Mouse (Mus musculus): ENCODE results near the gene Lrg1.
"Not testable (repeated sequence)": the region's sequence is repeated elsewhere in the genome, so short reads cannot be mapped to it uniquely, and the experiment has no call there.

Gene Lrg1

DNA sequence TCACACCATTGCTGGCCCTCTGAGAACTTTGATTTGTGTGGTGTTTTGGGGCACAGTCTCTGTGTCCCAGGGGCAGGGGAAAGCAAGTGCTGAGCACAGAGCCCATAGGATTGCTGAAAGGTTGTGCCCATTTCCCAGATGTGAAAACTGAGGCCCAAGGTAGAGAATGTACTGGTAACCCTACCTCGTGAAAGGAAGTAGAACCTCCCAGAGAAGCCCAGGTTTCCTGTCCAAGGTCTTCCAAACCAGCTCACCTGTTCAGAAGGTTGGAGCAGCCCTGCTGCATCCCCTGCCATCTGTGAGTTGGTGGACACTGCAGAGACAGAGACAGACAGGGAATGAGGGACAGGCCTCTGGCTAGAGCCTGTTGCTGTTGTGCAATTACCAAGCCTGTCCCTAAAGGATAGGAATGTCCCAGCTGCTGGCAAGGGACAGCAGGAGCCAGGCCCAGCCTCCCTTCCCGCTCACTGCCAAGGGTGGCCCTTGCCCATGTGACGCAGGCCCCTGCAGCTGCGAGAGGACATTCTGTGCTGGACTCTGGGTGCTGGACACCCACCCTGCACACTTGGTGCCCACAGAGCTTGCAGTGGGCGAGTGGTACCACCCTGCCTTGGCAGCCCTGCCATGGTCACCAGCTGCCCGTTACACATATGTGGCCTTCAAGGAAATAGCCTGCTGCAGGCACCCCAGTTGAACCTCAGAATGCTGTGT lies 13.3 kb downstream of the Lrg1 start:
- peak; percentile 55 to 66 for DNase-seq

DNA sequence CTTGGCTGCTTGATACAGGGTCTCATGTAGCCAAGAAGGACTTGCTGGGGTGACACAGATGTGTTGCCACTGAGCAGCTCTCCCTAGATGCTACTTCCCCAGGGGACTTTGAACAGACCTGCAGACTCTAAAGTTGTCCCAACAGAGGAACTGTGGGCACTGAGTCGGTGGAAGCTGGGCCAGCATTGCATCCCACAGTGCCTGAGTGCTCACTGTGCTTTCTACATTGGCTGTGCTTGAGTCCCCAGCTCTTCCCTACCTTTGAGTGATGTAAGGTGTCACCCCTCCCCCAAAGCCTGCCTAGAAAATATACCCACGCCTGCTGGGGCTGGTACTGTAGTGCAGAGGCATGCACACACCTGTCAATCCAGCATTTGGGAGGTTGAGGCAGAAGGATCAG lies 14.1 kb downstream of the Lrg1 start:
- DNase-seq, result no peak

DNA sequence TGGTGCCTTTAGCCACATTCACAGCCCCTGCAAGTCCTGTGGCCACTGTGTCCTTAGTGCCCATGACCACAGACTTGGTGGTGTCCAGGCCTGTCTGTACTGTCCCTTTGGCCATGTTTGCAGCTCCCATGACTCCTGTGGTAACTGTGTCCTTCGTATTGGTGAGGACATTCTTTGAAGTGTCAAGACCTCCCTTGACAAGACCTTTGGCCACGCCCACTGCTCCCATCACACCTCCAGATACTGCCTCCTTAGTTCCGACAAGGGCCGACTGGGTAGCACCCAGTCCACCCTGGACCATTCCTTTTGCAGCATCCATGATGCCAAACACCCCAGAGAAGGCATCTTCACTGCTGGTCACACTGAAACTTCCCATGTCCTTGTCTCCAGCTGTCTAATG lies 14.8 kb downstream of the Lrg1 start:
- no peak for DNase-seq

DNA sequence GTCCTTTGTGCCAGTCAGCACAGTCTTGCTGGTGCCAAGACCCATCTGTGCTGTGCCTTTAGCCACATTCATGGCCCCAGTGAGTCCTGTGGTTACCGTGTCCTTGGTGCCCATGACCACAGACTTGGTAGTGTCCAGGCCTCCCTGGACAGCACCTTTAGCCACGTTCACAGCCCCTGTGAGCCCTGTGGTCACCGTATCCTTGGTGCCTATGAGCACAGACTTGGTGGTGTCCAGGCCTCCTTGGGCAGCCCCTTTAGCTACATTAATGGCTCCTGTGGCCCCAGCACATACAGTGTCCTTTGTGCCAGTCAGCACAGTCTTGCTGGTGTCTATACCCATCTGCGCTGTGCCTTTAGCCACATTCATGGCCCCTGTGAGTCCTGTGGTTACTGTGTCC lies 15.4 kb downstream of the Lrg1 start:
- not testable (repeated sequence) for DNase-seq

DNA sequence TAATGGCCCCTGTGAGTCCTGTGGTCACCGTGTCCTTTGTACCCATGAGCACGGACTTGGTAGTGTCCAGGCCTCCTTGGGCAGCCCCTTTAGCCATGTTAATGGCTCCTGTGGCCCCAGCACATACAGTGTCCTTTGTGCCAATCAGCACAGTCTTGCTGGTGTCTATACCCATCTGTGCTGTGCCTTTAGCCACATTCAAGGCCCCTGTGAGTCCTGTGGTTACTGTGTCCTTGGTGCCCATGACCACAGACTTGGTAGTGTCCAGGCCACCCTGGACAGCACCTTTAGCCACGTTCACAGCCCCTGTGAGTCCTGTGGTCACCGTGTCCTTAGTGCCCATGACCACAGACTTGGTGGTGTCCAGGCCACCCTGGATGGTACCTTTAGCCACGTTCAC lies 17.0 kb downstream of the Lrg1 start:
- not testable (repeated sequence) for DNase-seq

DNA sequence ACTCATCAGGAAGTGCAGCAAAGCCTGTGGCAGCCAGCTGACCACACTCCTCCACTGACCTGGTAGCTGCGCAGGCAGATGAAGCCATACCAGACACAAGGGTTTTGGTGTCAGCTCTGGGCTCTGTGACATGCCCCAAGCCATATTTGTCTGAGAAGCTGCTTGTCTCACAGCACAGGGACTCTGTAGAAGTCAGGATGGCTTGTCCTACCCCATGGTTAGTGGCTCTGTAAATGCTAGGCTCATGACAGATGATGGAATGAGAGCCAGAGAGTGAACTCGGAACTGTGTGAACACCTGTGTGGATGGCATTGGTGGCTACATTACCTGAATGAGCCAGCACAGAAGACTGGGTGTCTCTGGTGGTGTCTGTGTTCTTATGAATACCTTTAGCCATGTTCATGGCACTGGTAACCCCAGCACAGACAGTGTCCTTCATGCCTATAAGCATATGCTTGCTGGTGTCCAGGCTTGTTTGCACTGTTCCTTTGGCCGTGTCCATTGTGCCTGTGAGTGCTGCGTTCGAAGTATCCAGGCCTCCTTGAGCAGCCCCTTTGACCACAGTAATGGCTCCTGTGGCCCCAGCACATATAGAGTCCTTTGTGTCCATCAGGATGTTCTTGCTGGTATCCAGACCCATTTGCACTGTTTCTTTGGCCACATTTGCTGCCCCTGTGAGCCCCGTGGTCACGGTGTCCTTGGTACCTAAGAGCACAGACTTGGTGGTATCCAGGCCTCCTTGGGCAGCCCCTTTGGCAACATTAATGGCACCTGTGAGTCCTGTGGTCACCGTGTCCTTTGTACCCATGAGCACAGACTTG lies 18.1 kb downstream of the Lrg1 start:
- DNase-seq, result no peak

DNA sequence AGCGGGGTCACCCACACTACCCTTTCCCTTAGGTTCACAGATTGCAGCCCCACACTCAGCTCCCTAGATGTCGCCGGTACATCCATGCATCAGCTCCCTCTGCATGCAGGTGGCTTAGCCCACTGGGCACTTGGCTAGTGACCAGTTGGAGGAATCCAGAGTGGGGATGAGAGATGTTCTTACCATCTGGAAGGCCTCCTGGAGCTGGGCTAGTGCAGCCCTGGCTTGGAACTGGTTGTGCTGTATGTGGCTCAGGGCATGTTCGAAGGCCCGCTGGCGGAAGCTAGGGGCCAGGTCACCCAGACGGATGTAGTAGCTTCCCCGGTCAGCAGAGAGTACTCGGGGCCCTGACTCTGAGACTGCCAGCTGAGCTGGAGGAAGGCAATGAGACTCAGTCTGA lies 18.9 kb downstream of the Lrg1 start:
- no peak for DNase-seq

DNA sequence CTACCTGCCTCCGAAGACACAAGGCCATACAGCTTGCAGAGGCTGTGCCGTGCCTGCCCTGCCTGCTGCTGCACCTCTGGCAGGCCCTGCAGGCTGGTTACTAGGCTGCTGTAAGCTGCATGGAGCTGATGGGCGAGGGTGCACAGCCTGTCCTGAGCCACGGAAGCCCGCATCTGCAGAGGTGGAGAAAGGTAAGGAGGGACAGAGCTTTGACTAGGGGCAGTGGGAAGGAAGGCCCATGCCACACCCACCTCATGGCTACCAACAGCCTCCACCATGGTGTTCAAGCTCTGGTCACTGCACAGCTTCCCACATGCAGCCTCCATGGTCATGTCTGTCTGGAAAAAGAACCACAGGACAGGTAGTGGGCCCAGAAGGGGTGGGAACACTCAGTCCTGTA lies 19.6 kb downstream of the Lrg1 start:
- DNase-seq, result no peak

DNA sequence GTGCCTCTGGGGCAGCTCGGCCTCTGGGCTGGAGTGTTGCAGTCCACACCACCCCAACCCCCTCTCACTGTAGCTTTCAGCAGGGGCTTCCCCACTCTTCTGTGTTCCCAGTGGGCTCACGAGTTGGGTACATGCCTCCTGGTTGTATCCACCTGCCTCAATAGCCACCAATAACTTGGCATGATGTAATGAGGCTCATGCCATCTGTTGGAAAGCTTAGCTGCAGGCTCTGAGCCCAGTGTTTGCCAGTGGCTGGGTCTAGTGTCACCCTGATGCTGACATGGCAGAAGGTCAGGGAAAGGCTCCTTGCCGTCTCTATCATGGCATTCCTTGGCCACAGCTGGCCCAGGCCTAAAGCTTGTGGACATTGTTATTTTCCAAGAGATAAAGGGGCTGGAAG lies 21.0 kb downstream of the Lrg1 start:
- no peak for DNase-seq

DNA sequence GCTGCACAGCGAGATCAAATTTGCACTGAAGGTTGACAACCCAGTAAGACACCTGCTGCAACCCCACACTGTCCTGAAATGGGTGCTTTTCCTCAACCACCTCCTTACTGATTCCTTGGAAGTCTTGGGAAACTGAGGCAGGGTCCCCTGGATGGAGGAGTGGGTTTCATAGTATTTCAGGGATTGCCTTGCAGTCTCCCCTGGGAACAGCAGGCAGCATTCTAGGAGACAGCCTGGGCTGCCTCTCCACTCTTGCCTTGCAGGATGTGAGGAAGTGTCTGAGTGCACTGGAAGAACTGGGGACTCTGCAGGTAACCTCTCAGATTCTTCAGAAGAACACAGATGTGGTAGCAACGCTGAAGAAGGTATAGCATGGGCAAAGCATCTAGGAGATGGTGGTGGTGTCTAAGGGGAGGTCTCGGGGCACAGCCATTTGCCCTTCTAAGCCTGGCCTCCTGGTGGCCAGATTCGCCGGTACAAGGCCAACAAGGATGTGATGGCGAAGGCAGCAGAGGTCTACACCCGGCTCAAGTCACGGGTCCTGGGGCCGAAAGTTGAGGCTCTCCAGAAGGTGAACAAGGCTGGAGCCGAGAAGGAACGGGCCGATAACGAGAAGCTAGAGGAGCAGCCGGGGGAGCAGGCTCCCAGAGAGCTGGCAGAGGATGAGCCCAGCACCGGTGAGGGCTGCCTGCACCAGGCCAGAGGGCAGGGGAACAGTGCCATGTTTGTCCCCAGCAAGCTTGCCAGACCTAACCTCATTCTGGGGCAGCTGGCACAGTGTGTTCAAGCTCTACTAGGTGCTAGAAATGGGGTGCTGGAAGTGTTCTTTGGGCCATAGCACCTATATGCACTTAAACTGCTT lies 22.9 kb downstream of the Lrg1 start:
- no peak for DNase-seq

DNA sequence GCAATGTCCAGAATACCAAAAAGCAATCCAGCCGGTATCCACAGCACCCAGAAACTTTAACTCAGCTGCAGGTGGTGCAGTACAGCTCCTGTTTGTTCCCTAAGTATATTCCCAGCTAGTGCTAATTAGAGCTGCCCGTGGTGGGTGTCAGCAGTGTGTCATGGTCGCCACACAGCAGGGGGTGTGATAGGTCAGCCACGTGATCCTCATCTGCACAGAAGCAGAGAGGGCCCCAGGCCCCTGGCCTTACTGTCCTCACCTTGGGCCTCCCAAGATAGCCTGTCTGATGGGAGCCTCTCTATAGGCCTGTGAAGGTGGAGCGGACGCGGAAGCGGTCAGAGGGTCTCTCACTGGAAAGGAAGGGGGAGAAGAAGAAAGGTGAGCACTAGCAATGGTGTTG lies 23.6 kb downstream of the Lrg1 start:
- DNase-seq, result no peak

DNA sequence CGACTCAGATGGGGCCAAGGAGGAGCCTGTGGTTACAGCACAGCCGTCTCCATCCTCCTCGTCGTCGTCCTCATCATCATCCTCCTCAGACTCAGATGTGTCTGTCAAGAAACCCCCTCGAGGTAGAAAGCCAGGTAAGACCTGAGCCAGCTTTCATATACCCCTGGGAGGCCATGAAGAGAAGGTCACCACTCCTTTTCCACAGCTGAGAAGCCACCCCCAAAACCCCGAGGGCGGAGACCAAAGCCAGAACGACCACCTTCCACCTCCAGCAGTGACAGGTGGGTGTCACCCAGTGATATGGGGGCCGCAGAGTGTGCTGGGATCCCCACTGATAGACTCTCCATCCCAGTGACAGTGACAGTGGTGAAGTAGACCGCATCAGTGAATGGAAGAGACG lies 24.9 kb downstream of the Lrg1 start:
- no peak for DNase-seq

DNA sequence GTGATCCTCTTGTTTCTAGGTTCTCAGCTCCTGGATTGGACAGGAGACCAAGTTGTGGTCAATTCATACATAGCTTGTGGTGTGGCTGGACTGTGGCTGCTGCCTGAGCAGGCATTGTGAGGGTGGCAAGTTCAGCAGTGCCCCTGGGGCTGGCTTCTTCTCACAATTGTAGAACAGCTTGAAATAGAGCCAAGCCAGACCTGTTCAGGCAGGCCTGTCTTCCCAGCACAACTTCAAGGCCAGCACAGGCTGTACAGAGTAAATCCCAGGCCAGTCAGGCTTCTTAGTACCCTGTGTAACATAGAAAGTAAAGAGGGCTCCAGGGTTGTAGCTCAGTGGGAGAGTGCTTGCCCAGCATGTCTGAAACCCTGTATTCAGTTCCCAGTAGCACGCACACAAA lies 29.0 kb downstream of the Lrg1 start:
- no peak for DNase-seq

DNA sequence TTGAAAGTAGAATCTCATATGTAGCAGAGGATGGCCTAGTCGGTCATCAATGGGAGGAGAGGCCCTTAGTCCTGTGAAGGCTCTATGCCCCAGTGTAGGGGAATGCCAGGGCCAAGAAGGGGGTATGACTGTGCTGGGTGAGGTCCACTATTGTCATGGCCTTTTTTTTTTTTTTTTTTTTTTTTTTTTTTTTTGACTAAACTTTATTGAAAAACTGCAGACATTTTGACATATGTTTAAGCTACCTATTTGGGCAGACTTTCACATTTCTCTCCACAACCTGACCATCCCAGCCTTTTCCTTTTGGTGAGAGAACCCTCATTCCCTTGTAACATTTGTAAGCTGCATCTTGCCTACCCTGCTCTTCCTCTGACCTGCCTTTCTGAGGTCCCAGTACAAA lies 29.5 kb downstream of the Lrg1 start:
- DNase-seq, result no peak

DNA sequence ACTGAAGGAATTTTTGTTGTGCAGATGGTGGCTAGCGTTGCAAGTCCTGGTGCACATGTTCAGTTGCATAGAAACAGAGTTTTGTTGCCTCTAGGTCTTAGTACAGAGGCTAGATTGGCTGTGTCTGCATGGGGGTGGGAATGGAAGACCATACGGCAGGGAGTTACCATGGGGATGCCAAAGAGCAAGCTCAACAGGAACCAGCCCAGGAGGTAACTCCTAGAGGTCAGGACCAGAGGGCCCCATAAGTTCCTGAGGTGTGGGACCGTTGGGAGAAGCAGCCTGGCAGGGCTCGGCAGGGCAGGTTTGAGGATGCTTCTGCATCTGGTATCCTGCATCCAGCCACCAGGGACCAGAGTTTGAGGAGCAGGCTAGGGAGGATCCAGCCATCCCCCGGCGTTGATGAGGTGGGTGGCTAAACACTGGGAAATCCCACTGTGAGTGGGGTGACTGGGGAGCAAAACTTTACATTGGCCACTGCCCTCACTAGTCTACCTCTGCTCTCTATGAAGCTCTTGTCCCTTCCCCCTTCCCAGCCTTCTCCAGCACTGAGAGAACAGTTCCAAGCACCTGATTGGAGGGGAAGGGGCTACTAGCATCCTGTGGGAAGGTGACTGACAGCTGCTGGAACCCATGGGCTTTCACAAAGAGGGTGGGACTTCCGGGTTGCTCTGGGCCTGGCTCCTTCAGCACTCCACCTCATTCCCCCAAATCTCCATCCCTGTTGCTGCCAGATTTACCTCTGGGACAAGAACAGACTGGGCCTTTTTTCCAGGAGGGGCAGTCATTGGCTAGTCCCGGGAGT lies 40.8 kb downstream of the Lrg1 start:
- DNase-seq, result no peak

DNA sequence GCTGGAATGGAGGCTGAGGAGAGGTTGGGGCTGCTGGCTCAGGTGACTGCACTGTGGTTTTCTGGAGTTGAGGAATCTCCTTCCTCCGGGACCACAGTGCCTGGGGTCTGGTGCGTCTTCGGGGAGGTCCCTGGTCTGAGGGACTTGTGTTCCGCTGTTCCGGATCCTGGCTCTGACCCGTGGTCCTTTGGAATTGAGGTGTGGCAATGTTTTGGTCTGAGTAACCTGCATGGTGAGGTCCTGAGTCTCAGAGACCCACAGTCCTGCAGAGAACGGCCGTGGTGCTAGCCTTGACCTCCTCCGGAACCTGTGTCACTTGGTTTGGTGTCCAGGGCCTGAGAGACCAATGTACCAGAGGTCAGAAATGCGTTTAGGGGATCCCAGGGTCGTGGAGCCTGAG lies 41.9 kb downstream of the Lrg1 start:
- DNase-seq, result peak in 1 of 2 experiments; percentile 21

DNA sequence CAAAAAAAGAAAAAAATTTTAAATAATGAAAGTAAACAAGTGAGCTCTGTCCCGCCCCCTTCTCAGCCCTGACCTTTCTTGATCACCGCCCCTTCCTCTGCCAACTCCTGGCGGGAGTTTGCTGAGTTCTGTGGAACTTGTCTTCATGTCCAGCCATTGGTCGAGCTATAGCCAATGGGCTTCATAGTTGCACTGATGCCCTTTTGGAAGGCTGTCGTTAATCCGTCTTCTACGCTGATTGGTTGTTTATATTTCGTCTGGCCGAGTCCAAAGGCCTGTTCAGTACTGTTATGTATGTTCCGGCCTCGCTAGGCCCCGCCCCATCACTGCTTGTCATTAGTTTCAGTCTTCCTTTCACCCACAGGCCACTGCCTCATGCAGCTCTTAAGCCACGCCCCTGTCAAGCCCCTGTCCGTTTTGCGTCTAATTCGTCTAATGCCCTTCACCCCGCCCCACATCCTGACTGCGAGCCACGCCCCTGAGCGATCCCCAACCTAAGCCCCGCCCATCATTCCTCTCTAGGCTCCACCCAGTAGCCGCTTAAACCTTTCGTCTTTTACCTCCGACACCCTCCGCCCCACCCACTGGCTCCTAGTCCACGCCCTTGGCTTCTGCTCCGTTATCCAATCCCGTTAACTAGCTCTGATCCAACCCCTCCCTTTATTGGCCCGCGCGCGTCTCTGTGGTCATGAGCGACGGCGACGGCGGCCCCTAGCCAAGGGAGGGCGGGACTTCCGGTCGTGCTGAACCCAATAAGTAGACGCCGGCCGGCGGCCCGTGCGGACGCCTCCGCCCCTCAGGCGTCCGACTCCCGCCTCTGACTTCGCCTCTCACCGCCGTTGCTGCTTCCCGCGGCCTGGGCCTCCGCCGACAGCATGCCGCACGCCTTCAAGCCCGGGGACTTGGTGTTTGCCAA lies 42.7 kb downstream of the Lrg1 start, which contains the start of gene Hdgfl2:
Hdgfl2 (plus strand) TSS at position 755 of the 916 bp plus-strand sequence.
- DNase-seq, result peak; percentile 100

DNA sequence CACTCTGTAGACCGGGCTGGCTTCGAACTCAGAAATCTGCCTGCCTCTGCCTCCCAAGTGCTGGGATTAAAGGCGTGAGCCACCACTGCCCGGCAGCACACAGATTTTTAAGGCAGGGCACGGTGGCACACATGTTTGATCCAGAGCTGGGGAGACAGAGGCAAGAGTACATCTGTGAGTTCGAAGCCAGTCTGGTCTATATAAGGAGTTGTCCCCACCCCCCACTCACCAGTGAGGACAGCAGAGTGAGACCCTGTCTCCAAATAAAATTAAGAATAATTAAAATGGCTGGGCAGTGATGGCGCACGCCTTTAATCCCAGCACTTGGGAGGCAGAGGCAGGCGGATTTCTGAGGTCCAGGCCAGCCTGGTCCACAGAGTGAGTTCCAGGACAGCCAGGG lies 43.4 kb downstream of the Lrg1 start:
- not testable (repeated sequence) for DNase-seq

DNA sequence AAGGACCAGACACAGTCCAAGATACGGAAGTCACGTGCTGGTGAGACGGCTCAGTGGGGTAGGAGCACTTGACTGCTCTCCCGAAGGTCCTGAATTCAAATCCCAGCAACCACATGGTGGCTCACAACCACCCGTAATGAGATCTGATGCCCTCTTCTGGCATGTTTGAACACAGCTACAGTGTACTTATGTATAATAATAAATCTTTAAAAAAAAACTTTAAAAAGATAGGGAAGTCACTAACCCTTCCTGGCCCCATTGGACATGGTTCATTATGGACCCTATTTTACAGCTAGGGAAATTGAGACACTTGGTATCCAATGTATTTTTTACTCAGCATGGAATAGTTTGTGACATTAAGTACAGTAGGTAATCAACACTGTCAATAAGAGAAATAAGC lies 44.3 kb downstream of the Lrg1 start:
- DNase-seq, result no peak

DNA sequence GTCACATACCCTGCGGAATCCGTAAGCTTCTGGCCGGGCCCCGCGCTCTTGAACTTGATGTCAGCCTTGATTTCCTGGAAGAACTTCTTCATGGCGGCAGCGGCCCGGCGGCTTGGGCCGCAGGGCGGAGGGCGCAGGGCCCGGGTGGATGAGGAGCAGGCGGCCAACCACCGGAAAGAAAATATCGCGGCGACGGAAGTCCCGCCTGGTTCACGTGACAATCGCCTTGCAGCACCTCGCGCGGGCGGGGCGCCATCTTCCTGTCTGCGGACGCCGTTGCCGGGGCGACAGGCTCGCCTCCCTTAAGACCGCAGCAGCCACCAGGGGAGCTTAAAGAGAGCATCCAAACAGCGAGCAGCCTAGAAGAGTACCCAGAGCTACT lies 47.0 kb downstream of the Lrg1 start, which contains the start of gene Ubxn6:
Ubxn6 (minus strand) TSS at position 202 of the 382 bp plus-strand sequence.
- DNase-seq, result peak; percentile 96 to 97

DNA sequence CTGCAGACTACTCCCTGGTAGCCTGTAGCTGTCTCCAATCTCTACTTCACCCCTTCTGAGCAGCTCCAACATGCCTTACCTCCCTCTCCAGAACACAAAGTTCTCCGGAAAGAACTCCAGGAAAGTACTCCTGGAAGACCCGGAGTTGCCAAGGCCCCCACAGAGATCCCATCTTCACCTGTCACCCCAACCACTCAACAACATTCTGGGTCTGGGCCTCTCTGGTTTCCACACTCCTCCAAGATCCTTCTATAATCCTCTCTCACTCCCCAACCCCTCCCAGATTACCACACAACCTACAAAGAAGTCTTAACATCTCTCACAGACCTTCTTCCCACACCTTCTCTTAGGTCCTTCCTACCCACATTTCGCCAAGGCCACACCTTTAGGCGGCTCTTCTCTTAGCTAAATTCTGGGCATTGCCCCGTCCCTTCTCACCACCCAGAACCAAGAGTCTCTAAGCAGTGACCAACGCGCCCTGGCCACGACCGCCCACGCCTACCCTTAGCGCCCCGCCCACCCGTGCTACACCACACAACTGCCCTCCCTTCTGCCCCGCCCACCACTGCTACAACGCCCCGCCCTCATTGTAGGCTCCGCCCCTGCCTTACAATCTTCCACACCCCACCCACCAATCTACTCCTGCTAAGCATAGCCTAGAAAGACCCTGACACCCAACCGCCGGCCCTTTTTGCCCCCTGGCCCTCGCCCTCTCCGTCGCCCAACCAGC lies 47.5 kb downstream of the Lrg1 start:
- DNase-seq, result peak; percentile 84 to 91

Measured in lung, adult 18-20 months (tissue).